Mouse (Mus musculus): ENCODE measurements at regions not wholly inside any gene's neighbourhood (a gene's known extent, or its start where the extent isn't known, plus 50 kb on each side); places are given as distances from the start of the nearest gene placed in this dataset.

DNA sequence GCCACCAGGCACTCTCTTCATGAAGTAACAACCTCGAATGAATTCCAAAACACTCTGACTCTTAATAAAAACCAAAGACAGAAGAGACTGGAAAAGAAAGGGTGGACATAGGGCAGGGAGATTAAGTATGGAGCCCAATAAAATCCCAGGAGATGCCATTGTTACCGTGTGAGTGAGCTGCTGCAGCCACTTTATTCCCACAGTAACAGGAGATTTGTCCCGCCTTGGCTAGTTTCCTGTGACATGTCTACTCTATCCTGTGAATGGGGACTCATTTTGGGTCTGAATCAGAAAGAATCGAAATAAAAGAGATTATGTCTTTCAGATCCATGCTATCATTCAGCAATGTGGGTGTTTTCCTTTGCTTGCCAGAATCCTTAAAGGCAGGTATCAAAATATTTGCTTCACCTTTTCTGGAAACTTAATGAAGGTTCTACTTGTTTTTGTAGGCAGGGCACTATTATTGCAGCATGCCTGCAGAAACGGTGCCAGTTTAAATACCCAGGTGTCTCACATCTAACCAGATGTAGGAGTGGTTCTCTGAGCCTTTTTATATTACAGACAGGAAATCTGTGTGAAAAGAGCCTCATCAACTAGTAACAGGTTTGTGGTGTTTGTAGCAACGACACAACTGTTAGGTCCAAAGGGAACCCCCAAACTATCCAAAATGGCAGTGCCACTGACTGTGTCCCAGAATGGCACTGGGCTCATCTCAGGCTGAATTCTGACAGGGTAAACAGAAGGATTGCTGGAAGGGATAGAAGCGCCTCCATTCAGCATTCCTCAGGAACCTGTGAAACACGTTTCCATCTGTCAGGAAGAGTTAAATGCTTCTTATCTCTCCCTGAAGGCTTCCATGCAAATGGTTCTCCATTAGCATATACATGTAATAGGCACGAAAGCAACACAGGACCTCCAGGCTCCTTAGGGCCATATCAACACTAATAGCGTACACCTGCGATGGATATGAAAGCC, 55.5 kb upstream of the Chd2 start:
- Histone ChIP-seq H3K36me3 (ENCODE audit: insufficient read depth) (no peaks in the 10 kb centered on the region), H3K9me3 (ENCODE audit: low read length) (no peaks in the 10 kb centered on the region), H3K4me2 (ENCODE audit: low read depth) (no peak overlapping the region), H3K27ac (ENCODE audit: low read depth, low read length) (0 out of 2 replicates have a peak overlapping the region, but pooled peaks have one; percentile 2), H3K27me3 (ENCODE audit: insufficient read depth, low read length) (no peaks in the 10 kb centered on the region), H3K4me3 (ENCODE audit: low read depth, low read length) (no peak overlapping the region), H3K4me1 (ENCODE audit: insufficient read depth) (peaks cover 11% of the 10 kb centered on the region), H3K9ac (no peak overlapping the region)
- WGBS, result 41% methylated on average over 11 of the region's 11 CpGs
- ATAC-seq (no peak), DNase-seq (no peak)
- no peak for TF ChIP-seq CTCF (IDR thresholded peaks at IDR 0.05; ENCODE audit: low read depth)

- Histone ChIP-seq H3K36me3 (ENCODE audit: insufficient read depth) (no peaks in the 10 kb centered on the region), H3K9me3 (ENCODE audit: low read length) (no peaks in the 10 kb centered on the region), H3K27ac (ENCODE audit: low read depth, low read length) (0 out of 2 replicates have a peak overlapping the region, but pooled peaks have one; percentile 73), H3K9ac (no peak overlapping the region), H3K4me3 (ENCODE audit: low read depth, low read length) (no peak overlapping the region), H3K27me3 (ENCODE audit: insufficient read depth, low read length) (no peaks in the 10 kb centered on the region), H3K4me2 (ENCODE audit: low read depth) (no peak overlapping the region), H3K4me1 (ENCODE audit: insufficient read depth) (peaks cover 11% of the 10 kb centered on the region)
- no peak for DNase-seq
- no peak for TF ChIP-seq CTCF (IDR thresholded peaks at IDR 0.05; ENCODE audit: low read depth)
- 52% methylated on average over 2 of the region's 2 CpGs for WGBS
- ATAC-seq, result no peak
Measured at GRCm38 (mm10) chr7:73596415-73596814, 54.8 kb upstream of the Chd2 start.

GRCm38 (mm10) chr7:73595860-73596259, 54.2 kb upstream of the Chd2 start:
- TF ChIP-seq CTCF (IDR thresholded peaks at IDR 0.05; ENCODE audit: low read depth), result no peak
- peak overlapping the region; percentile 15; the same call in 1 of the 2 replicates for H3K9ac ChIP-seq
- 27% methylated on average over 9 of the region's 9 CpGs for WGBS
- no peaks in the 10 kb centered on the region for H3K9me3 ChIP-seq (ENCODE audit: low read length)
- peak overlapping the region; percentile 73 for H3K27ac ChIP-seq (ENCODE audit: low read depth, low read length)
- DNase-seq (no peak), ATAC-seq (no peak)
- peak overlapping the region; percentile 57 for H3K4me2 ChIP-seq (ENCODE audit: low read depth)
- no peak overlapping the region for H3K4me3 ChIP-seq (ENCODE audit: low read depth, low read length)
- H3K4me1 ChIP-seq (ENCODE audit: insufficient read depth), result peaks cover 11% of the 10 kb centered on the region
- no peaks in the 10 kb centered on the region for H3K27me3 ChIP-seq (ENCODE audit: insufficient read depth, low read length)
- H3K36me3 ChIP-seq (ENCODE audit: insufficient read depth), result no peaks in the 10 kb centered on the region

DNA sequence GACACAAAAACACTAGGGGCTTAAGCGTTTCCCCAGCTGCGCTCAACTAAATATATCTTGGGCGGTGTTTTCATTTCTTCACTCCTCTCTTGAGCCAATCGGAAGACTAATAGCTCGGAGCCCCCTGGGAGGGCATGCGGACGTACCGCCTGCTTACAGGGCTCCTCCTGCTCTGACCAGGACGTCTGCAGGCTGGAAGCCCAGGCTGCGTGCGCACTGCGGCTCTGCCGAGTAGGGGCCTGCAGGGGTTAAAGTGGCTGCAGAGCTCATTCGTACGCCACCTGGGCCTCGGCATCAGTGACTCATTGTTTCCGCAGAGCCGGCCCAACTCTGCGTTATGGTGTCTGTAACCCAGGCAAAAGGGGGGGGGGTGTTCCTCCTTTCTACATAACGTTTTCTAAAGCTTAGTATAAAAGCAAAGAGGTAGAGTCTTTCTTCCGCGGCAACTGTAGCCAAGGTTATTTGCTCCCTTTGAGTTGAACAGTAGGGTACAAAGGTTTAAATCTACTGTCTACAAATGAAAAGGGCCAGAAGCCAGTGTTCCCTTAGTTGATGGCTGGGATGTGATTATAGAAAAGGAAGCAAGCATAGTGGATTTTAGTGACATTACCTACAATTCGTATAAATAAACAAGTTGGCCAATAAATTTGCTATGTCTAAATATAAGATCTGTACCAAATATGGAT, 53.7 kb upstream of the Chd2 start:
- peak; percentile 91 for DNase-seq
- peaks cover 11% of the 10 kb centered on the region for H3K4me1 ChIP-seq (ENCODE audit: insufficient read depth)
- peak overlapping the region; percentile 57 for H3K4me2 ChIP-seq (ENCODE audit: low read depth)
- H3K27ac ChIP-seq (ENCODE audit: low read depth, low read length), result peak overlapping the region; percentile 73
- no peak for TF ChIP-seq CTCF (IDR thresholded peaks at IDR 0.05; ENCODE audit: low read depth)
- H3K36me3 ChIP-seq (ENCODE audit: insufficient read depth), result no peaks in the 10 kb centered on the region
- ATAC-seq, result peak; percentile 98
- 2% methylated on average over 23 of the region's 23 CpGs for WGBS
- peak overlapping the region; percentile 25 for H3K4me3 ChIP-seq (ENCODE audit: low read depth, low read length)
- H3K9me3 ChIP-seq (ENCODE audit: low read length), result no peaks in the 10 kb centered on the region
- H3K9ac ChIP-seq, result peak overlapping the region; percentile 49
- H3K27me3 ChIP-seq (ENCODE audit: insufficient read depth, low read length), result no peaks in the 10 kb centered on the region

GRCm38 (mm10) chr7:73594492-73595139, 53.0 kb upstream of the Chd2 start:
- peak overlapping the region; percentile 73 for H3K27ac ChIP-seq (ENCODE audit: low read depth, low read length)
- H3K9ac ChIP-seq, result peak overlapping the region; percentile 49
- H3K9me3 ChIP-seq (ENCODE audit: low read length), result no peaks in the 10 kb centered on the region
- ATAC-seq (no peak), DNase-seq (no peak)
- 1% methylated on average over 14 of the region's 14 CpGs for WGBS
- H3K4me3 ChIP-seq (ENCODE audit: low read depth, low read length), result peak overlapping the region; percentile 25
- no peak for TF ChIP-seq CTCF (IDR thresholded peaks at IDR 0.05; ENCODE audit: low read depth)
- peak overlapping the region; percentile 57 for H3K4me2 ChIP-seq (ENCODE audit: low read depth)
- no peaks in the 10 kb centered on the region for H3K36me3 ChIP-seq (ENCODE audit: insufficient read depth)
- H3K27me3 ChIP-seq (ENCODE audit: insufficient read depth, low read length), result no peaks in the 10 kb centered on the region
- peaks cover 11% of the 10 kb centered on the region for H3K4me1 ChIP-seq (ENCODE audit: insufficient read depth)

DNA sequence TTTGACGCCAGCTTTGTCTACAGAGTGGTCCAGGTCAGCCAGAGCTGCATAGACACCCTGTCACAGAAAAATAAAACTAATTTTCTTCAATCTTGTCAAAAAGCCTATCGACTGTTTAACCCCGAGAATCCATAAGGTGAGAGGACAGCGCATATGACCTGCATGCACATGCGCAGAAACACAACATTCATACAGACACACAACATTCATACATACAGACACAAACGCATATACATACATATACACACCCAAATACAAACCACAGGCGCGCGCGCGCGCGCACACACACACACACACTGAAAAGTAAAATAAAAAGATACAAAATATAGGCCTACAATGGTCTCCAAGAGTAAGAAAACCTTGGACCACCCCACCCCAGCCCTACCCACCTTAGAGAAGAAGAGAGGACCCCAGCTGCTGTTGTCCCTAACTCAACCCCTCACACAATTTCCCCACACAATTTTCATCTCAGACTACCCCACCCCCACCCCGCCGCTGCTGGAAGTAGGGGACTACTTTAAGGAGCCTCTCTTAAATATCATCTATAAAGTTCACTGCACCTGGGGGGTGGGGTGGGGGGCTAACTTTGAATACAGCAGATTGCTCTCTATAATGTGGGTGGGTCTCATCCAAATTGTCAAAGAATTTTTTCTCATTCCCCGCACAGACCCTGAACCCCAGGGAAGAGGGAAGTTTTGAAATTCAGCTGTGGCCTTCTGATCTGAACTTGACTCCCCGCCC, 52.2 kb upstream of the Chd2 start:
- H3K4me2 ChIP-seq (ENCODE audit: low read depth), result no peak overlapping the region
- no peak for ATAC-seq
- no peaks in the 10 kb centered on the region for H3K36me3 ChIP-seq (ENCODE audit: insufficient read depth)
- peaks cover 19% of the 10 kb centered on the region for H3K4me1 ChIP-seq (ENCODE audit: insufficient read depth)
- H3K27me3 ChIP-seq (ENCODE audit: insufficient read depth, low read length), result no peaks in the 10 kb centered on the region
- TF ChIP-seq CTCF (IDR thresholded peaks at IDR 0.05; ENCODE audit: low read depth), result no peak
- no peak for DNase-seq
- 77% methylated on average over 17 of the region's 17 CpGs for WGBS
- H3K27ac ChIP-seq (ENCODE audit: low read depth, low read length), result no peak overlapping the region
- no peak overlapping the region for H3K4me3 ChIP-seq (ENCODE audit: low read depth, low read length)
- H3K9me3 ChIP-seq (ENCODE audit: low read length), result no peaks in the 10 kb centered on the region
- no peak overlapping the region for H3K9ac ChIP-seq
